Mouse (Mus musculus): ENCODE measurements around the gene Syngap1. TPM values are rescaled to one million over a fixed set of nuclear protein-coding genes. Genes with fewer than 3 reads are reported as not detected.
A peak's percentile ranks its signal among the peaks of the same experiment; 100 is the strongest.

The Syngap1 gene
- polyA plus RNA-seq, 1 experiment from 2014 or later: 2.2 TPM

- no peak overlapping the region for H3K27ac ChIP-seq (replicated peaks)
- H3K4me2 ChIP-seq (replicated peaks): no peak overlapping the region
- no peak overlapping the region for H3K9ac ChIP-seq
- 93% methylated on average over 5 of the region's 5 CpGs for WGBS
- H3K27me3 ChIP-seq: no peaks in the 10 kb centered on the region
- no peak for ATAC-seq (ENCODE audit: insufficient number of reproducible peaks, low FRiP score, low TSS enrichment, low read depth)
- H3K36me3 ChIP-seq: peaks cover 76% of the 10 kb centered on the region
- peaks cover 11% of the 10 kb centered on the region for H3K4me1 ChIP-seq
- no peaks in the 10 kb centered on the region for H3K9me3 ChIP-seq (replicated peaks)
- H3K4me3 ChIP-seq (replicated peaks): no peak overlapping the region
Observed at GRCm38 (mm10) chr17:26957872-26958271, 16.8 kb downstream of the Syngap1 start.

GRCm38 (mm10) chr17:26958880-26959279, 17.8 kb downstream of the Syngap1 start:
- H3K27me3 ChIP-seq: no peaks in the 10 kb centered on the region
- H3K27ac ChIP-seq (replicated peaks): no peak overlapping the region
- 58% methylated on average over 5 of the region's 5 CpGs for WGBS
- H3K4me1 ChIP-seq: peaks cover 1% of the 10 kb centered on the region
- no peak overlapping the region for H3K4me3 ChIP-seq (replicated peaks)
- no peak overlapping the region for H3K9ac ChIP-seq
- no peaks in the 10 kb centered on the region for H3K9me3 ChIP-seq (replicated peaks)
- peaks cover 82% of the 10 kb centered on the region for H3K36me3 ChIP-seq
- no peak overlapping the region for H3K4me2 ChIP-seq (replicated peaks)
- ATAC-seq (ENCODE audit: insufficient number of reproducible peaks, low FRiP score, low TSS enrichment, low read depth): no peak

GRCm38 (mm10) chr17:26959815-26960214, 18.8 kb downstream of the Syngap1 start:
- no peak overlapping the region for H3K4me2 ChIP-seq (replicated peaks)
- no peak overlapping the region for H3K4me3 ChIP-seq (replicated peaks)
- H3K9me3 ChIP-seq (replicated peaks): no peaks in the 10 kb centered on the region
- no peaks in the 10 kb centered on the region for H3K27me3 ChIP-seq
- no peaks in the 10 kb centered on the region for H3K4me1 ChIP-seq
- no peak overlapping the region for H3K27ac ChIP-seq (replicated peaks)
- peaks cover 90% of the 10 kb centered on the region for H3K36me3 ChIP-seq
- H3K9ac ChIP-seq: no peak overlapping the region
- no peak for ATAC-seq (ENCODE audit: insufficient number of reproducible peaks, low FRiP score, low TSS enrichment, low read depth)
- WGBS: 90% methylated on average over 4 of the region's 4 CpGs

GRCm38 (mm10) chr17:26961572-26962240, 20.7 kb downstream of the Syngap1 start:
- Histone ChIP-seq H3K27me3 (no peaks in the 10 kb centered on the region), H3K27ac (replicated peaks) (no peak overlapping the region), H3K9ac (no peak overlapping the region), H3K4me2 (replicated peaks) (no peak overlapping the region), H3K36me3 (peaks cover 92% of the 10 kb centered on the region), H3K9me3 (replicated peaks) (no peaks in the 10 kb centered on the region), H3K4me3 (replicated peaks) (no peak overlapping the region), H3K4me1 (no peaks in the 10 kb centered on the region)
- WGBS: 86% methylated on average over 21 of the region's 21 CpGs
- ATAC-seq (ENCODE audit: insufficient number of reproducible peaks, low FRiP score, low TSS enrichment, low read depth): 0 out of 2 replicates have a peak, but pooled peaks have one; percentile 5

- no peak for ATAC-seq (ENCODE audit: insufficient number of reproducible peaks, low FRiP score, low TSS enrichment, low read depth)
- H3K36me3 ChIP-seq: peaks cover 69% of the 10 kb centered on the region
- WGBS: 87% methylated on average over 11 of the region's 11 CpGs
- no peaks in the 10 kb centered on the region for H3K27me3 ChIP-seq
- H3K9ac ChIP-seq: no peak overlapping the region
- no peaks in the 10 kb centered on the region for H3K9me3 ChIP-seq (replicated peaks)
- peaks cover 15% of the 10 kb centered on the region for H3K4me1 ChIP-seq
- no peak overlapping the region for H3K4me2 ChIP-seq (replicated peaks)
- no peak overlapping the region for H3K4me3 ChIP-seq (replicated peaks)
- no peak overlapping the region for H3K27ac ChIP-seq (replicated peaks)
Observed at GRCm38 (mm10) chr17:26966993-26967392, 25.9 kb downstream of the Syngap1 start.

- H3K27me3 ChIP-seq: no peaks in the 10 kb centered on the region
- H3K4me1 ChIP-seq: peaks cover 19% of the 10 kb centered on the region
- no peak for ATAC-seq (ENCODE audit: insufficient number of reproducible peaks, low FRiP score, low TSS enrichment, low read depth)
- no peak overlapping the region for H3K4me2 ChIP-seq (replicated peaks)
- H3K36me3 ChIP-seq: peaks cover 65% of the 10 kb centered on the region
- 83% methylated on average over 6 of the region's 6 CpGs for WGBS
- no peak overlapping the region for H3K4me3 ChIP-seq (replicated peaks)
- H3K9ac ChIP-seq: no peak overlapping the region
- no peak overlapping the region for H3K27ac ChIP-seq (replicated peaks)
- H3K9me3 ChIP-seq (replicated peaks): no peaks in the 10 kb centered on the region
Observed at GRCm38 (mm10) chr17:26967477-26967876, 26.4 kb downstream of the Syngap1 start.

GRCm38 (mm10) chr17:26968200-26968611, 27.2 kb downstream of the Syngap1 start:
- H3K4me1 ChIP-seq: peaks cover 19% of the 10 kb centered on the region
- H3K4me2 ChIP-seq (replicated peaks): no peak overlapping the region
- H3K9ac ChIP-seq: no peak overlapping the region
- no peak overlapping the region for H3K27ac ChIP-seq (replicated peaks)
- no peaks in the 10 kb centered on the region for H3K9me3 ChIP-seq (replicated peaks)
- peaks cover 57% of the 10 kb centered on the region for H3K36me3 ChIP-seq
- no peak for ATAC-seq (ENCODE audit: insufficient number of reproducible peaks, low FRiP score, low TSS enrichment, low read depth)
- H3K27me3 ChIP-seq: no peaks in the 10 kb centered on the region
- 75% methylated on average over 6 of the region's 6 CpGs for WGBS
- H3K4me3 ChIP-seq (replicated peaks): no peak overlapping the region

- no peak overlapping the region for H3K9ac ChIP-seq
- no peak for ATAC-seq (ENCODE audit: insufficient number of reproducible peaks, low FRiP score, low TSS enrichment, low read depth)
- H3K4me1 ChIP-seq: peaks cover 28% of the 10 kb centered on the region
- H3K27me3 ChIP-seq: no peaks in the 10 kb centered on the region
- 85% methylated on average over 6 of the region's 6 CpGs for WGBS
- no peak overlapping the region for H3K27ac ChIP-seq (replicated peaks)
- H3K36me3 ChIP-seq: peaks cover 50% of the 10 kb centered on the region
- H3K4me2 ChIP-seq (replicated peaks): no peak overlapping the region
- no peak overlapping the region for H3K4me3 ChIP-seq (replicated peaks)
- H3K9me3 ChIP-seq (replicated peaks): no peaks in the 10 kb centered on the region
Observed at GRCm38 (mm10) chr17:26969257-26969656, 28.2 kb downstream of the Syngap1 start.

- Histone ChIP-seq H3K27me3 (no peaks in the 10 kb centered on the region), H3K36me3 (peaks cover 49% of the 10 kb centered on the region), H3K27ac (replicated peaks) (peak overlapping the region; percentile 60; the same call in 1 of the 2 replicates), H3K4me2 (replicated peaks) (no peak overlapping the region), H3K4me1 (peaks cover 36% of the 10 kb centered on the region), H3K9ac (no peak overlapping the region), H3K4me3 (replicated peaks) (no peak overlapping the region), H3K9me3 (replicated peaks) (no peaks in the 10 kb centered on the region)
- 69% methylated on average over 12 of the region's 12 CpGs for WGBS
- no peak for ATAC-seq (ENCODE audit: insufficient number of reproducible peaks, low FRiP score, low TSS enrichment, low read depth)
Observed at GRCm38 (mm10) chr17:26970221-26970620, 29.2 kb downstream of the Syngap1 start.

GRCm38 (mm10) chr17:26971247-26971905, 30.3 kb downstream of the Syngap1 start:
- peaks cover 45% of the 10 kb centered on the region for H3K4me1 ChIP-seq
- no peaks in the 10 kb centered on the region for H3K27me3 ChIP-seq
- no peak overlapping the region for H3K9ac ChIP-seq
- no peak for ATAC-seq (ENCODE audit: insufficient number of reproducible peaks, low FRiP score, low TSS enrichment, low read depth)
- H3K36me3 ChIP-seq: peaks cover 49% of the 10 kb centered on the region
- 49% methylated on average over 7 of the region's 8 CpGs for WGBS
- H3K4me3 ChIP-seq (replicated peaks): peak overlapping the region; percentile 85; the same call in 1 of the 2 replicates
- H3K4me2 ChIP-seq (replicated peaks): peak overlapping the region; percentile 83
- no peaks in the 10 kb centered on the region for H3K9me3 ChIP-seq (replicated peaks)
- H3K27ac ChIP-seq (replicated peaks): no peak overlapping the region; the same call in 1 of the 2 replicates

- Histone ChIP-seq H3K4me2 (replicated peaks) (peak overlapping the region; percentile 83), H3K4me1 (peaks cover 45% of the 10 kb centered on the region), H3K9me3 (replicated peaks) (no peaks in the 10 kb centered on the region), H3K36me3 (peaks cover 51% of the 10 kb centered on the region), H3K9ac (peak overlapping the region; percentile 76), H3K27ac (replicated peaks) (peak overlapping the region; percentile 93), H3K27me3 (no peaks in the 10 kb centered on the region), H3K4me3 (replicated peaks) (peak overlapping the region; percentile 85)
- 3% methylated on average over 3 of the region's 3 CpGs for WGBS
- no peak for ATAC-seq (ENCODE audit: insufficient number of reproducible peaks, low FRiP score, low TSS enrichment, low read depth)
Observed at GRCm38 (mm10) chr17:26972107-26972506, 31.1 kb downstream of the Syngap1 start.

Measured in embryonic facial prominence, embryonic 15.5 days (tissue).